Mouse (Mus musculus): ENCODE results near the gene Hp1bp3. TPM values are rescaled to one million over a fixed set of nuclear protein-coding genes. Genes with fewer than 3 reads are reported as not detected.

Gene Hp1bp3
- polyA plus RNA-seq, 2 experiments, result 34.7 to 36.1 TPM

GRCm38 (mm10) chr4:138219331-138219730 is 3.2 kb downstream of the Hp1bp3 start:
- 48% methylated on average over 5 of the region's 5 CpGs for WGBS (ENCODE audit: insufficient replicate concordance)
- DNase-seq (ENCODE audit: low read depth in 3 of 3, low spot score in 3 of 3), result peak in 1 of 3 experiments; percentile 19
- H3K9ac ChIP-seq (replicated peaks), result peak overlapping the region; percentile 94
- peak overlapping the region in 1 of 2 experiments; percentile 82; a peak in 2 of 4 replicates for H3K4me3 ChIP-seq (ENCODE audit: insufficient read depth in 1 of 2, low read depth in 2 of 2, low read length in 2 of 2)
- no peaks in the 10 kb centered on the region for H3K27me3 ChIP-seq (ENCODE audit: control insufficient read depth, insufficient read depth, low read length)
- H3K36me3 ChIP-seq (replicated peaks; ENCODE audit: control insufficient read depth, insufficient read depth, low read depth), result peaks cover 35% of the 10 kb centered on the region
- H3K27ac ChIP-seq, result peak overlapping the region; percentile 57; the same call in 1 of the 2 replicates
- ATAC-seq (ENCODE audit: insufficient read depth), result no peak
- TF ChIP-seq EP300 (IDR thresholded peaks at IDR 0.05; ENCODE audit: low read depth), result no peak
- no peak for TF ChIP-seq CTCF (IDR thresholded peaks at IDR 0.05; ENCODE audit: low read depth)
- H3K4me2 ChIP-seq (ENCODE audit: low read depth), result peak overlapping the region; percentile 86
- no peaks in the 10 kb centered on the region for H3K9me3 ChIP-seq (ENCODE audit: control insufficient read depth, low read length)
- H3K4me1 ChIP-seq (replicated peaks; ENCODE audit: control insufficient read depth in 2 of 2, insufficient read depth in 2 of 2, low read length in 1 of 2), result peaks cover 24 to 34% of the 10 kb centered on the region in 2 experiments

- Histone ChIP-seq H3K9me3 (ENCODE audit: control insufficient read depth, low read length) (no peaks in the 10 kb centered on the region), H3K27ac (no peak overlapping the region), H3K27me3 (ENCODE audit: control insufficient read depth, insufficient read depth, low read length) (no peaks in the 10 kb centered on the region), H3K4me1 (replicated peaks; ENCODE audit: control insufficient read depth in 2 of 2, insufficient read depth in 2 of 2, low read length in 1 of 2) (peaks cover 24 to 32% of the 10 kb centered on the region in 2 experiments), H3K4me2 (ENCODE audit: low read depth) (peak overlapping the region; percentile 36), H3K4me3 (ENCODE audit: insufficient read depth in 1 of 2, low read depth in 2 of 2, low read length in 2 of 2) (no peak overlapping the region), H3K36me3 (replicated peaks; ENCODE audit: control insufficient read depth, insufficient read depth, low read depth) (peaks cover 48% of the 10 kb centered on the region), H3K9ac (replicated peaks) (no peak overlapping the region; the same call in 1 of the 2 replicates)
- ATAC-seq (ENCODE audit: insufficient read depth), result no peak
- TF ChIP-seq CTCF (IDR thresholded peaks at IDR 0.05; ENCODE audit: low read depth), result no peak
- TF ChIP-seq EP300 (IDR thresholded peaks at IDR 0.05; ENCODE audit: low read depth), result no peak
- WGBS (ENCODE audit: insufficient replicate concordance), result 41% methylated on average over 7 of the region's 7 CpGs
- no peak for DNase-seq (ENCODE audit: low read depth in 3 of 3, low spot score in 3 of 3)
Observed at GRCm38 (mm10) chr4:138220761-138221160, 4.7 kb downstream of the Hp1bp3 start.

GRCm38 (mm10) chr4:138221406-138221805 is 5.3 kb downstream of the Hp1bp3 start:
- no peaks in the 10 kb centered on the region for H3K27me3 ChIP-seq (ENCODE audit: control insufficient read depth, insufficient read depth, low read length)
- peaks cover 55% of the 10 kb centered on the region for H3K36me3 ChIP-seq (replicated peaks; ENCODE audit: control insufficient read depth, insufficient read depth, low read depth)
- H3K4me1 ChIP-seq (replicated peaks; ENCODE audit: control insufficient read depth in 2 of 2, insufficient read depth in 2 of 2, low read length in 1 of 2), result peaks cover 24 to 30% of the 10 kb centered on the region in 2 experiments
- DNase-seq (ENCODE audit: low read depth in 3 of 3, low spot score in 3 of 3) (no peak), ATAC-seq (ENCODE audit: insufficient read depth) (no peak)
- H3K4me3 ChIP-seq (ENCODE audit: insufficient read depth in 1 of 2, low read depth in 2 of 2, low read length in 2 of 2), result no peak overlapping the region
- H3K9ac ChIP-seq (replicated peaks), result no peak overlapping the region
- WGBS (ENCODE audit: insufficient replicate concordance), result 54% methylated on average over 5 of the region's 5 CpGs
- TF ChIP-seq CTCF (IDR thresholded peaks at IDR 0.05; ENCODE audit: low read depth), result no peak
- TF ChIP-seq EP300 (IDR thresholded peaks at IDR 0.05; ENCODE audit: low read depth), result no peak
- no peak overlapping the region for H3K27ac ChIP-seq
- H3K4me2 ChIP-seq (ENCODE audit: low read depth), result 0 out of 2 replicates have a peak overlapping the region, but pooled peaks have one; percentile 21
- no peaks in the 10 kb centered on the region for H3K9me3 ChIP-seq (ENCODE audit: control insufficient read depth, low read length)

- Histone ChIP-seq H3K9ac (replicated peaks) (no peak overlapping the region), H3K4me1 (replicated peaks; ENCODE audit: control insufficient read depth in 2 of 2, insufficient read depth in 2 of 2, low read length in 1 of 2) (peaks cover 24 to 30% of the 10 kb centered on the region in 2 experiments), H3K4me2 (ENCODE audit: low read depth) (no peak overlapping the region), H3K27me3 (ENCODE audit: control insufficient read depth, insufficient read depth, low read length) (no peaks in the 10 kb centered on the region), H3K9me3 (ENCODE audit: control insufficient read depth, low read length) (no peaks in the 10 kb centered on the region), H3K27ac (no peak overlapping the region), H3K36me3 (replicated peaks; ENCODE audit: control insufficient read depth, insufficient read depth, low read depth) (peaks cover 65% of the 10 kb centered on the region), H3K4me3 (ENCODE audit: insufficient read depth in 1 of 2, low read depth in 2 of 2, low read length in 2 of 2) (no peak overlapping the region)
- 71% methylated on average over 5 of the region's 5 CpGs for WGBS (ENCODE audit: insufficient replicate concordance)
- no peak for TF ChIP-seq EP300 (IDR thresholded peaks at IDR 0.05; ENCODE audit: low read depth)
- no peak for DNase-seq (ENCODE audit: low read depth in 3 of 3, low spot score in 3 of 3)
- ATAC-seq (ENCODE audit: insufficient read depth), result no peak
Observed at GRCm38 (mm10) chr4:138222396-138222795, 6.3 kb downstream of the Hp1bp3 start.

GRCm38 (mm10) chr4:138223623-138224022 is 7.5 kb downstream of the Hp1bp3 start:
- Histone ChIP-seq H3K9me3 (ENCODE audit: control insufficient read depth, low read length) (no peaks in the 10 kb centered on the region), H3K27ac (no peak overlapping the region), H3K9ac (replicated peaks) (no peak overlapping the region), H3K4me3 (ENCODE audit: insufficient read depth in 1 of 2, low read depth in 2 of 2, low read length in 2 of 2) (no peak overlapping the region), H3K4me2 (ENCODE audit: low read depth) (no peak overlapping the region), H3K36me3 (replicated peaks; ENCODE audit: control insufficient read depth, insufficient read depth, low read depth) (peaks cover 77% of the 10 kb centered on the region), H3K4me1 (replicated peaks; ENCODE audit: control insufficient read depth in 2 of 2, insufficient read depth in 2 of 2, low read length in 1 of 2) (peaks cover 23 to 24% of the 10 kb centered on the region in 2 experiments), H3K27me3 (ENCODE audit: control insufficient read depth, insufficient read depth, low read length) (no peaks in the 10 kb centered on the region)
- no peak for ATAC-seq (ENCODE audit: insufficient read depth)
- WGBS (ENCODE audit: insufficient replicate concordance), result 75% methylated on average over 10 of the region's 10 CpGs
- DNase-seq (ENCODE audit: low read depth in 3 of 3, low spot score in 3 of 3), result no peak
- TF ChIP-seq EP300 (IDR thresholded peaks at IDR 0.05; ENCODE audit: low read depth), result no peak
- no peak for TF ChIP-seq CTCF (IDR thresholded peaks at IDR 0.05; ENCODE audit: low read depth)

Data from liver, embryonic 14.5 days (tissue).